Mouse (Mus musculus): Measurements from ENCODE around the gene Cited4.

Gene Cited4

DNA sequence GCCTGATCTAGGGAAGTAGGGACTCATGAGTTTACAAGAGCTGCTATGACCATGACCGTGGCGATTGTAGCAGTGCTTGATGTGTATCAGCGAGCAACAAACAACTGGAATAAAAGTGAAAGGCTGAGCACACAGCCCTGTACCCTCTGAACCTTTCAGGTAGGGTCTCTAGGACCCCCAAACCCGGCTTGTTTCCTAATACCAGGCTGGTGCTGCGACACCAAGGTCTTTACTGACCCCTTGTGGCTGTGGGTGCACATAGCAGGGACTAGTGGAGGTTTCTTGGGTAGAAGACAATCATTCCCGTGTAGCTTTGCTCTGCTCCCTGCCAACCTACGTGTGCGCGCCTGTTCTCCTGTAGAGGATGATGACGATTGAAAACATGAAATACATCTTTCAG, 15.8 kb downstream of the Cited4 start:
- DNase-seq: peak; percentile 26 to 53

DNA sequence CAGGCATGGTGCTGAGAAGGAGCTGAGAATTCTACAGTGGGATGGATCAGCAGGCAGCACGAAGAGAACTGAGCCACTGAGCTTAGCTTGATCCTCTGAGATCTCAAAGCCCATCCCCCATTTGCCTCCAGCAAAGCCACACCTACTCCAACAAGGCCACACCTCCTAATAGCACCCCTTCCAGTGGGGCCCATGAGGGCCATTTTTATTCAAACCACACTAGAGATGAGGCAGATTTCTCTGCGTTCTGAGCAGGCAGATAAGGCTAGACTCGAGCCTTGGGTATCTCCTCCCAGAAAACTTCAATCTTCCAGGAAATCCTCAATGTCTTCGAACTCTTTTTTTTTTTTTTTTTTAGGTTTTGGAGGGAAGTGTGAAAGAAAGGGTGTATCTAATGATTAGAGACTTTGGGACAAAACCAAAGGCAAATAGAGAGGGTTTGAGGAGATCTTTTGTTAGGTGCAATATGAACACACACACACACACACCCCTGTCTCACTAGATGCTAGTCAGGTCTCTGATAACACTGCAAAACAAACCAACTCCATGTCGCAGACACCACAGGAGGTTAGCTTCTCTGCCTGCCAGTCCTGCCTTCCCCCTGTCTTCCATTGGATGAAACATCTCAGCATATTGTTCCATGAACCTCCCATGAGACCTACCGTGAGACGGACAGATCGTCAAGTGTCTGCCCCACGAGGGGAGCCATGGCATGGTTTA, 17.1 kb downstream of the Cited4 start:
- DNase-seq: no peak

DNA sequence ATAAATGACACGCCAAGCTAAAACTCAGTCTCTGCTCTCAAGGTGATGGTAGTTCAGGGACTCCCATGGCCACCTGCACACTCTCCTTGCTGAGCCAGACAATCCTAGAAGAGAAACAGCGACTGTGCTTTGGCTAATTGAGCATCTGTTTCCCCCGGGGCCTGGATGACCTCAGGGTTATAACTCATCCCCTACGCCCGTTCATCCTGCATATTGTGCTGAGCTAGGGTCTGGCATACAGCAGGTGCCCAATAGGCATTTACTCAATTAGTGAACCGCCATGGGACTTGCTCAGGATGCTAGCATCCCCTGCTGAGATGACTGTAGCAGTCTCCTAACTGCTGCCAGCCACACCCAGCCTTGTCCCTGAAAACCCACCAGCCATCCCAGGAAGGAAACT, 20.9 kb downstream of the Cited4 start:
- DNase-seq: no peak

DNA sequence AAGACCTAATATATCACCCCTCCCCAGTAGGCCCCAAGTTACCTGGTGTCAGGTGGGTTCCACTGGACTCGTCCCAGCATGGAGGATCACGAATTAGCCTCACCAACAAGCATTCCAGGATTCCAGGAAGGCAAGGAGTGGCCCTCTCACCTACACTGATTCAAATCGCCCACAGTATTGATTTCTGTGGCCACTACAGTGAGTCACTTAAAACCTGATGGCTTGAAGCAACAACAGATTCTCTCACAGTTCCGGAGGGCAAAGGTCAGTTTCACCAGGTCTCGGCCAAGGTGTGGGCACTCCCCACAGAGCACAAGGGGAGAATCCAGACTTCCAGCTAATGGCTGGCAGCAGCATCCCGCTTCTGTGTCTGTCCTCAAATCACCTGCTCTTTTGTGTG, 22.9 kb downstream of the Cited4 start:
- DNase-seq: no peak

DNA sequence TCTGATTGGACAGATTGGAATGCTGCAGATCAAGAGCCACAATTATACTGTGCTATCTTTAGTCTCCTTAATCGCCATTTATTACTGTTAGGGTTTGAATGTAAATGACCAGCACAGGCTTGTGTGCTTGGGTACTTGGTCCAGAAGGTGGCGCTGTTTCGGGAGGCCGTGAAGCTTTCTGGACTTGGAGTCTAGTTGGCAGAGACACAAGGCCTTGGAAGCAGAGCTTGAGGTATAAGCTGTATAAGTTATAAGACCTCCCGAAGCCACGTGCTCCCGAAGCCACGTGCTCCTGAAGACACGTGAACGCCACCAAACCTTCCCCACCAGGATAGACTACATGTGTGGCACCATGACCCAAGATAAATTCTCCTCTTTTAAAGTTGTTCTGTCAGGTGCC, 26.3 kb downstream of the Cited4 start:
- DNase-seq: no peak

DNA sequence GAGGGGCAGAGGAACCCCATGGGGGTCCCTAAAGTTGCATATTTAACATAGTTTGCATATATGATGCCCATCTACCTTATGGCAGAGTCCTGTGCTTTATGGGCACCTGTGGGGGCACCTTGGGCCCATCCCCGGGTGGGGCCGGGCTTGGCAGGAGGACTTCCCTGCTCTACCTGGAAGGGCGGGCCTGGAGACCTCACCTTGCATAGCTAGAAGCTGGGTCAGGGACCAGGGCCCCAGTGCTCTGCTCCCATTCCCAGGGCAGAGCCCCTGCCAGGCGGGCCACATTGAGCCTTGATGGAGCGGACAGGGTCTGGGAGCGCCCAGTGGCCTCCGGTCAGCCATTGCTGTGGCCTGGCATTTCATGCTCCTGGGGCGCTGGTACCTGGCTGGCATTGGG, 31.0 kb downstream of the Cited4 start:
- no peak for DNase-seq

DNA sequence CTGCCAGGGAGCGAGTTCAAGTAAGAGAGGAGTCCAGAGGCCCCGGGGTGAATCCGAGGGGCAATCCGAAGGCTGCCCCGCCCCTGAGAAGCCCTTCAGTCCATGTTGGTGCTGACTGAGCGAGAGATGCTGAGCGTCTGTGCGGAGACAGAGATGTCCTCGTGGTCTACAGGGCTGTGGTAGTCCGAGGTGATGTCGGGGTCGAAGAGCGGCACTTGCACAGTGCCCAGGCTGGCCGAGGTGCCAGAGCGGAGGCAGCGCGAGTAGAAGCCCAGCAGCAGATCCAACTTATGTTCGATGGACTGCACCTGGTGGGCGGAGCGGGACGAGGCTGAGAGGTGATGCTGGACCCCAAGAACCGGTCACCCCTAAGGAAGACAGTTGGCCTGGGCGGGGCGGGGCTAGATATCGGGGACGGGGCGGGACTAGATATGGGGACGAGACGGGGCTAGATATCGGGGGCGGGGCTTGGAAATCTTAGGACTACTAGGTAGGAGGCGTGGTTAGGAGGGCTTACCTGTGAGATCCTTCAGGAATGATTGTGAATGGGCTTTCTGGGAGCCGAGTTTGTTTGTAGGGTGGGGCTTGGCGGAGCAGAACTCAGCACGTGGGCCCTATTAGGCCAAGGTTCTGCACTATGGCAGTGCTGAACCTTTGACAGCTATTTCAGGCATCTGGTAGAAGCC, 31.6 kb downstream of the Cited4 start:
- no peak for DNase-seq

DNA sequence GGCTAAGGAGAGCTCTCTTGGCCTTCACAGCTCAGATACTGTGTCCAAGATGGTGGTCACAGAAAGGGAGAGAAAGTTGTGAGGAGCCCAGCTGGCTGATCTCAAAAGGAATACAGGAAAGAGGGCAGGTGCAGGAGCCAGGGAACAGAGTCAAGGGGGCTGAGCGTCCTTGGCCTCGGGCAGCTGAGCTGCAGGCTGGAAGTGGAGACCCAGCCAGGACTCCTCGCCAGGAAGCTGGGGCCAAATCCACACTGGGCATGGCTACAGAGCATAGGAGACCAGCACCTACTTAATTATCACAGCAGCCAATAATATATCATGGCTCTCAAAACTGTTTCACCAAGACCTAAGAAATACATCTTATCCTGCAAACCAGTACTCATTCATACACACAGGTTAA, 34.8 kb downstream of the Cited4 start:
- DNase-seq: no peak

DNA sequence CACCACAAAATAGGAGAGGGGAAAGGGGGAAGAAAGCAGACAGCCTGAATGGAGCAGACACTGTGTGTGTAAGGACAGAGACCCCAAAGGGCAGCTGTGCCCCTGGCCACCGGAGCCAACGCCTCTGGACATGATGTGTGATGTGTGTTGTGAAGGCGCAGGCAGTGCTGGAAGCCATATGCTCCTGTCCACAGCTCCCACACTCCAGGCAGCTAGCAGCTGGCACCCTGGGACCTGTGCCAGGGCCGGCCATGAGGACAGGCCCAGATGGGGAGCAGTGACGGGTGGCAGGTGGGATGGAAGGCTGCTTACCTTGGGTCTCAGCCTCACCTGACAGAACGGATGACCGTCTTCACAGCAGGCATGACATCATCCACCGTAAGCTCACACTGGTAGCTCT, 35.7 kb downstream of the Cited4 start:
- DNase-seq: no peak

DNA sequence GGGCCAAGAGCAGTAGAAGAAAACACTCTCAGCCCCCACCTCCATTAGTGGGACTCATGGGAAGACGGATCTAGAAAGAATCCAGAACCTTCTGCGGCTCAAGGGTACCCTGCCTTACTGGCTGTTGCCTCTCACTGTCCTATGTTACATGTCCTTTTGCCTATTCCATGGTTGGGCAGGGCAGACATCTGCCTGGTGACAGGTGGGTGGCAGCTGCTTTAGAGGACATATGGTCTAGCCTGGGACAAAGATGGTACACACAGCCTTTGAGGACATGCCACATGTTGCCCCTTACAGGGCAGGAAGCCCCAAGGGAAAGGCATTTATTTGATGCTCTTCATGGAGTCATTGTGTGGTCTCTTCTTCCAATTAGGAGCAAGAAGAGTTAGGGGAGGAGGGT, 36.1 kb downstream of the Cited4 start:
- DNase-seq: no peak

DNA sequence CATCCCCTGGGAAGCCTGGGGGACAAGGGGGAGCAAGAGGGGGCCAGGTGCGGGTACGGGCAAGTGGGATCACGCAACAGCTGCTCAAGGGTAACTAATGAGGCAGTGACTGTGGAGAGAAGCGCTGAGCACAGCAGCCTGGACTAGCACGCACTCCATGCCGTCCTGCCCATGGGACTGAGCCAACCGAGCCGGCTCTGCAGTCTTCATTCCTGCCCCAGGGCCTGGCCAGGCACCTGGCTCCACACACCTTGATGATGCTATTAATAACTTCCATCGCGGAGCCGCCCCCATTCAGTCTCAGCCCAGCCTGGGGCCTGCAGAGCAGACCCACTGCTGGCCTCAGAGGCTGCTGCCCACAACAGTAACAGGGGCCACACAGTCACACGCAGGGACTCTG, 45.9 kb downstream of the Cited4 start:
- DNase-seq: no peak

DNA sequence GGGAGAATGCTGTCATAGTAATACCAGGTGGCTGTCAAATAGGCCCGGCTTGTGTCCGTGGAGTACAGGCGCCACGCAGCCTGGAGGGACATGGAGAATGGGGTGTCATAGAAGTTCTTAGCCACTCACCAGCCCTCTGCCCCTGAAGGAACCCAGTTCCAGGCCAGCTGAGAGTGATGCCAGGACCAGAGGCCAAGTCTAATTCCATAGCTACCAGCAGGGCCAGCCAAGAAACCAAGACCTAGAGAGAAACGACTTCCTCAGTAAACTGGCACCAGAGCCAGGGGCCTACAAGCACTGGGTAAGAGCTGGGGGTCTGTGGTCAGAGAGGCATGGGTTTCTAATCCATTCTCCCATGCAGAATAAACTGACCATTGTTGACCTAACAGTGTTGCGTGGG, 46.6 kb downstream of the Cited4 start:
- DNase-seq: no peak

DNA sequence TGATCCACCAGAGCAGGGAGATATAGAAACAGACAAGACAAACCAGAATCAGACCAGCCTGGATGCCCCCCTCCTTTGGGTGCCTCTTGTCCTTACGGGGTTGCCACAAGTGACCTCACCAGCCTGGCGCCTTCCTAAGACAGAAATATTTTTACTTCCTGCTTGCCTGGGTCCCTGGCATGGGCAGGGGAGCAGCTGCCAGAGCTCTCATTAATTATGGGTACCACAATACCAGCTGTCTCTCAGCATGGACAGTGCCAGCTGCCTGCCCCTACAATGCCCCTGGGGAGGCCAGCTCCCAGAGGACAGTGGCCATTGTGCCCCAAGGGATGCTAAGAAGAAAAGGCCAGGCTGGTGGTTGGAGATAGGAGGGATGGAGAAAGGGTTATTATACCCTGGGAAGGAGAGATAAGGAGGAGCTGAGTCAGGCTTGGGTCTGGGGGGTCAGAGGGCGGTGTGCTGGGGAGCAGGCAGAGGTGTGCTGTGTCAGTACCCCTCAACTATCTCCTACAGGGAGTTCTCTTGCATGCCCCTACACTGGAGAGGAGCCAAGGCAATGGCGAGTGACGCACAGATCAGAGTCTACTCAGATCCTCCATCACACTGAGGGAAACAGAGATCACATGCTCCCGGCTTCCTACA, 47.6 kb downstream of the Cited4 start:
- no peak for DNase-seq

DNA sequence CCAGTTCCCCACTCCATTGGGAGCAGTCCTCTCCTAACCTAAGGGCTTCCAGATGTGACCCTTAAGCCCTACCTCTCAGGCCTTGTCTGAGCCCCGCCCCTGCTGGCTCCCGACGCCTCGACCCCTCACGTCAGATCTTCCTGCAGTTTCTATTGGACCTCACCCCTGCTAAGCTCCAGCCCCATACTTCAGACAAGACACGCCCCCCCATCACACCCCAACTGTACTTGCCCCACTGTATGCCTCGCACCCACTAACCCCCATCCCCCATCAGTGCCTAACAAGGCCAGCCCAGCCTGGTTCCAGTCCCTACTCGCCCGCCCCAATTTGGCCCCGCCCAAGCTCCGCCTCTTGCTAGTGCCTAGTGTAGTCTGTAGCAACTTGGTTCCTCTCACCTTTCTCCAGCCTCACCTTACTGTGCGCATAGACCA, 49.8 kb downstream of the Cited4 start:
- peak; percentile 21 to 50 for DNase-seq

DNA sequence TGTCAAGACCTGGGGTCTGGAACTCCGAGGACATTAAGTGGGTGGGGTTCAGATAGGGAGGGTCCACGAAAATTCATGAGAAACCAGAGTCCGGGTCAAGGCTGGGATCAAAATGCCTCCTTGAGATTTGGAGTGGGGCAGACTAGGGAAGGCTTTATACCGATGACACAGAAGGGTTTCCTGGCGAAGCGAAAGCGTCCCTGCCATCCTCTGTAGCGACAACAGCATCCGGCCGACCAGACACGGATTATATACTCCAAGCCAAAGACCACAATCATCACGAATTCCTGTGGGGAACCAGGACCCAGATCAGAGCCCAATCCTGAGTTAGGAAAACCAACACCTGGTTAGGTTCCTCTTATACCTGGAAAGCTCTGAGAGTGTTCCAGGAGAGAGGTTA, 50.4 kb downstream of the Cited4 start:
- no peak for DNase-seq

Measured in spleen, adult 18-20 months (tissue).